Mouse (Mus musculus): Measurements from ENCODE around the gene Pld1.

Pld1 gene

DNA sequence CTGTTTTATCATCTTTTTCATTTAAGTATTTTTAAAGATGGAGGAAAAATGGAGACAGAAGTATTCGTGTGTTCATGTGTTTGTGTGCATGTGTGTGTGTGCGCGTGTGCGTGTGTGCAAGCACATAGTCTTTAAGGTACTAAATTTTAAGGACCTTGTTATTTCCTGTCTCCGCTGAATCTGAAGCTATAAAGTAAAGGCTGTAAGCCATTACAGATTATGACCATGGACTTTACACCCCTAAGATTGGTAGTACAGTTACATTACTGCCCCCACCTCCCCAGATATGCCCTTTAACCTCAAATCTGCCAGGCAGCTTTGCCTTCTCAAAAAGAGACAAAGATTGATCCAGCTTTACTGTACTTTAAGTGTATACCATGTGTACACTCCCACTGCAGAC is 46.8 kb downstream of the Pld1 start:
- in situ Hi-C loops (cut with MboI; ENCODE audit: unreplicated experiment in 2 of 2): no loop called here

DNA sequence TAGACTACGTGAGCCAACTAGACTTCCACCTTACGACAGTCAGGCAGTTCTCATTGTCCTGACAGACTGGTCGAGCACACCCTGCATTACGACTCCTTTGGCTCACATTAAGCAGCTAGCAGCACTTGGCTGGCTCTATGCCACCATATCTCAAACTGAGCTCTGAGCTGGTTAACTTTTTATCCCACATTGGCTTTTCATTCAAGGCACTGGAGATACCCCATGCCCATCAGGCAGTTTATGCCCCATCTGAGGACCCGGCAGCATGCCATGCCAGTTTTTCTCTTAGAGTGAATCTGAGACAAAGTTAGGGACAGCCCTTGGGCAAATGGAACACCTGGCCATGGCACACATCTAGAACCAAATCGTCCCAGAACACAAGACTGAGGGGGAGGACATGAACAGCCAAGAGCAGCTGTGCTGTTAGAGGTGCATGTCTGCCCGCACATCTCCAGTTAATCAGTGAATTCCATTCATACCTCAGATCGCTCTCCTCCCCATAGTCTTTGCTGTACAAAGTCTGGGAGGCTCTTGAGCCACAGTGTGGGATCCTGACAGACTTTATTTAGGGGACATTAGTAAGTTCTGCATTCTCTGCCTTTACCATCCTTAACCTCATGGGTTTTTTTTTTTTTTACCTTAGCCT is 49.5 kb downstream of the Pld1 start:
- in situ Hi-C loops (cut with MboI; ENCODE audit: unreplicated experiment in 2 of 2): no loop called here

DNA sequence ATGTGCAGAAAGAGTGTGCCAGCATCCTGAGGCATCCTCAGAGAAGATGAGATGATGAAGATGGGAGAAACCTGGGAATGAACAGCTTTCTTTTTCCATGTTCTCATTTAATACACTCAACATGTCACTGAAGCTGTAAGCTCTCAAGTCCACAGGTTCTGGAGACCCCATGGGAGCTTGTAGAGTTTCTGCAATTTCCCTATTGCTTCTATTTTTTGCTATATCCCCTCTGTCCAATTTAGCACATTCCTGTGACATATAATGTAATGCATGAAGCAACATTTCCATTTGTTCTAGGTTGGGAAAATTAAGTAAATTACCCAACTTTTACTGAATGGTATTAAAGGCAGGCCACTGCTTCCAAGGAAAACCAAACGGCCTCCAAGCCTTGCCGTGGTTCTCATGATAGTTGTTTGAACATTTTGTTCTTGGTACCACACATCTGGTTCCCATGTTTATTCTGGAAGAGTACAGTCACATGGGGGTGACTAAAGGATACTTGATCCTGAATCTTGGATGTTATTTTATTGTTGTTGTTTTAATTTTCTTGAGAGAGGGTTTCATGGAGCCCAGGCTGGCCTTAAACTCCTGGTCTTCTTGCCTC is 52.7 kb downstream of the Pld1 start:
- in situ Hi-C loops (cut with MboI; ENCODE audit: unreplicated experiment in 2 of 2): no loop called here

DNA sequence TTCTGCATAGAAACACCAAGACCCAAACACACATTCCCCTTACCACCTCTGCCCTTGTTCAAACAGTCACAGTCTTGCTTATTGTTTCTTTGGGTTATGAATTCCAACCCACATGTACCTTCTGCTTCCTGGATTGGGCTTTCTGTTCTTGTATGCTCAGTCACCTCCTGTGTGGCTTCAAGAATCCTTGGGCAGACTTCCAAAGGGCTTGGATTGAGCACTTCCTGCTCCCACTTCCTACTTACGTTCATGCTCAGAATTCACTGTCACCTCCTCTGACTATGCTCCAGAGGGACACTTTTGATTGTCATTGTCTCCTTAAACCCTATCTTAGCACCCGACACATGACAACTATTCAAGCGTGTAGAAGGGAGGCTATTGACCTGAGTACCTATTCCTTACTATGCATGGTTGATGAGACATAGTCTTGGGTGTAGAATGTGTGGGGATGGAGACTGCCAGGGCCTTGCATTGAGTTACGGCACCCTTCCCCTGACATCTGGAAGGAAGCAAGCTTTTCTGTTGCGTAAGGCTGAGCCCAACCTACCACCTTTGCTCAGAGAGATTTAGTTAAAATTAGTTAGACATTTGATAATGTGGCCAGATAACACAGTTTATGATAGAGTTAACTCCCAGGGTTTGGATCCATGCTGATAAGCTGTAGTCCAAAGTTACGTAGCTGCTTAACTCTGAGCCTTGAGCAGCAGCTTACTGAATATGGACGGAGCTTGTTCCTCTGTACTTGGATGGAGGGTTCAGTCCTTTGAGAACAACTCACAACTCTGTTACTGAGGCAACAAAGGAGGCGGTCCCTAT is 55.9 kb downstream of the Pld1 start:
- in situ Hi-C loops (cut with MboI; ENCODE audit: unreplicated experiment in 2 of 2): no loop called here

DNA sequence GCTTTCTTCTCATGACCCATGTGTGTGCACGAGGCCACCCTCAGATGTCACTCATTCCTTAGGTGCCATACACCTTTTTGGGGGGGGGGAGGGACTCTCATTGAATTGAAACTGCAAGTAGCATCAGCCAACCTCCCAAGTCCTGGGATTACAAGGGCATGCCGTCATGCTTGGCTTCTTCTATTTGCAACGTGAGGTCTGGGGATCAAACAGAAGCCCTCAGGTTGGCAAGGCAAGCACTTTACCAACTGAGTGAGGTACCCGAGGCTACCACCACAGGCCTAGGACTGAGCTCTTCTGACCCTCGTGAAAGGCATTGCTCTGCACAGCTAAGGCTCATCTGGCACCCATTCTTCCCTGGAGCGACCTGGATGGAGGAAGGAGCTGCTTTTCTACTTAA is 65.8 kb downstream of the Pld1 start:
- in situ Hi-C loops (cut with MboI; ENCODE audit: unreplicated experiment in 2 of 2): no loop called here

DNA sequence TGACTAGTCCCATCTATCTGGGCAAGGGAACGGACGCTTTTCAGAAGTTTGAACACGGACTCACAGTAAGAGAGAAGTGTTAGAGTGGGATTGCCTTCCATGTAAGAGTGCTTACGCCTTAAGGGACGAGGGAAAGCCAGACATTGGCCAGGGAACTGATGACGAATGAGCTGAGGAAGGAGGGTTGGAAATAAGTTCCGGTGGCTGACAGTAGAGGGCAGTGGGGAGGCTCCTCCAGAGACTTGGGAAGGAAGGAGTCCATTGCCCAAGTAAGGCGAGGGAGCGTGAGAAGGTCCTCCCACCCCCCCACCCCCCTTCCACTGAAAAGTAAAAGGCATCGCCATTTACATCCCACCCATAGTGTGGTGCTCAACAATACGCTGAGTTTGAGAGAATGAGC is 69.2 kb downstream of the Pld1 start:
- in situ Hi-C loops (cut with MboI; ENCODE audit: unreplicated experiment in 2 of 2): no loop called here

DNA sequence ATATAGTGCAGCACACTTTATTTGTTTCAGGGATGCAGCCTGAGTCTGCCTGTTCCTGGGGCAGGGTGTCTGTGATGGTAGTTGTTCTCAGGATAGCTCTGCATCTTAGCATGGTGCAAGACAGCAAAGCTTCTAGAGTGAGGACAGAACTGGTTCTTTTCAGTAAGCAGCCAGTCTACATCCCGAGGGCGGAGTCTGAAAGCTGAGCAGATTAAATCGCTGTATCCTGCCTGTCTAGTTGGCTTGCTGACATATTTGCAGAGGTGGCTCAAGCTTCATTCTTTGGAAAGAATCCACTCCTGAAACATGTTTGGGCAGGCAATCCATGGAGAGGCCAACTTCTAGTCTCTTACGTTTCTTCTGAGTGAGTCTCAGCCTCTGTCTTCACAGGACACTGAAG is 69.9 kb downstream of the Pld1 start:
- in situ Hi-C loops (cut with MboI; ENCODE audit: unreplicated experiment in 2 of 2): no loop called here

DNA sequence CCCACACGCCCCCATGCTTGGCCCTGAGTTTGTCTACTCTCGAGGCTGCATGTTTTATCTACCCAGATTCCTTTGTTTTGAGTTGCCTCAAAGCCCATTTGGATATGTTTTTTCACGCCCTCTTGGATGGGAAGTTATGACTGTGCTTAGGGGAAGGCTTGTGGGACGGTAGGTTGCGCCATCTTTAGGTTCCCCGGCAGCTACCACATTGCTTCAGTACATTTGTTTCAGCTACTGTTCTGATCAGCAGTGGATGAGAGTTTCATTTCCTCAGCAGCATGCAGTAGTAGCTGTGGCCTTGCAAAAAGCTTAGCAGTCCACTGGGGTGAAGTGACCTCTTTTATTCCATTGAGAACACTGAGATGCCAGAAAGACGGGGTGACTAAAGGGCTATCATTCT is 73.7 kb downstream of the Pld1 start:
- in situ Hi-C loops (cut with MboI; ENCODE audit: unreplicated experiment in 2 of 2): no loop called here

DNA sequence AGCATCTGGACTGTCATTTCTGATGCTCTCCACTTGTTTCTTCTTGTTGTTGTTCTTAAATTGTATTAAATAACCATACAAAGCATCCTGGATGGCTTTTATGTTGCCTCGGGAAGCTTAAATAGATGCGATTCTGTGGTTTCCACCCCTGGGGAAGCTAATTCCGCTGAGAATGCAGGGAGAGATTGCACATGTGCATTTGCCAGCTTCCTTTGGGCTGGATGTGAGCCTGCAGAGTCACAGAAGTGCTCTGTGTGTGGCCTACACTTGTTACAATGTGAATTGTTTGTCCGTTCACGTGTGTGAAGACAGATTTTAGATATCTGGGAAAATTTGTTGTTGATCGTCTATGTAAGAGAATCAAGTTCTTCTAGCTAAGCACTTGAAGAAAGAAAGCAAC is 74.9 kb downstream of the Pld1 start:
- in situ Hi-C loops (cut with MboI; ENCODE audit: unreplicated experiment in 2 of 2): no loop called here

DNA sequence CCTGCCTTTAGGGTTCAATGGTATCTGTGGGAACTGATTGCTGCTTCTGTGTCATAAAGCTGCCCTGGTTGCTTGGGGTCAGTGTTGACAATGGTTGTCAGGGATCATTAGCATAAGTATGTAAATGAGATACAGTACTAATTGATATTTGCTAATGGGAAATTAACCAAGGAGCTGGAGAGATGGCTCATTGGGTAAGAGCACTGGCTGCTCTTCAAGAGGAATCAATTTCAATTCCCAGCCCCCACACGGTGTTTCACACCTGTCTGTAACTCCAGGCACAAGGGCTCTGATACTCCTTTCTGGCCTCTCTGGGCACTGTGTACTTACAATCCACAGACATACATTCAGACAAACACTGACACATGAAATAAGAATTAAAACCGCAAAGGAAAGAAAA is 78.5 kb downstream of the Pld1 start:
- in situ Hi-C loops (cut with MboI; ENCODE audit: unreplicated experiment in 2 of 2): no loop called here

DNA sequence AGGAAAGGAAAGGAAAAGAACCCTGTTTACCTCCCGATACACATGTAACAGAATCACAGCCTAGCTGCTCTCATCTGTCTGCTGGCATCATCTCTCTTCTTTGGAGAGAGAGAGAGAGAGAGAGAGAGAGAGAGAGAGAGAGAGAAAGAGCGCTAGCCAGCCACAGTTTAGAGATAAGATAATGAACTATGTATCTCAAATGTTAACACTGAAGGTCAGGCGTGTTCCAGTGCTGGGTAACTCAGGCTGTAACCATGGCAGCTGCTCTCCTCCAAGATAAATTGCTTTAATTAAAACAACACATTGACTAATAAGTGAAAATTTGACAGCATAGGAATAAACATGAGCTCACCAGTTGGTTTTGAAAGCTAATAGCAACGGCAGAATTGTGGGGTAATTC is 81.2 kb downstream of the Pld1 start:
- in situ Hi-C loops (cut with MboI; ENCODE audit: unreplicated experiment in 2 of 2): no loop called here

DNA sequence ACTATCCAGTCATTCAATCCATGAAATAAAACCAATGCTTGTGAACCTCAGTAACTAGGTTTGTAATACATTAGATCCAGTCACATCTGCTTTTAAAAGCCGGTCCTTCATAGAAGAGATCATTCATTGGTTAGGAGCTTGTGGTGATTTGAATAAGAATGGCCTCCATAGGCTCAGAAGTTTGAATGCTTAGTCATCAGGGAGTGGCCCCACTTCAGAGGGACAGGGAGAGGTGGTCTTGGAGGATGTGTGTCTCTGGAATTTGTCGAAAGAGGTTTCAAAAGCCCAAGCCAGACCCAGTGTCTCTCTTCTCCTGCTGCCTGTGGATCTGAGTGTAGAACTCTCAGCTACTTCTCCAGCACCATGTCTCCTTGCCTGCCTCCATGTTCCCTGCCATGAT is 81.9 kb downstream of the Pld1 start:
- in situ Hi-C loops (cut with MboI; ENCODE audit: unreplicated experiment in 2 of 2): no loop called here

DNA sequence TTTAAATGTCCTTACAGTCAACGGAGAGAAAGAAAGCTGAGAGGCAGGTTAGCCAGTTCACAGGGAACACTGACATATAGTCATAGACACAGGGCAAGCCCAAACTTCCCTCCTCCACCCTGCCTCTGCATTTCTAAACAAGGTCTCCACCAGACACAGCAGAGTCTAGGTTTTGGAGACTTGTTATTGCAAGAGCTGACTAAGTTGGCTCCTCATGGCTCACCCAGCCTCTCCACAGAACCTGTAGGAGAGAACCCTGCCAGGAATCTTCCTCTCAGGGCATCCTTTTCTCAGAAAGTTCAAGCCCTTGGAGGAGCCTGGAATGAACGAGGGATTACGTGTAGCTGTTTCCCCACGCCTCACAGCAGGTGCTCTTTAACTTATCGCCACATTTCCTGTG is 83.7 kb downstream of the Pld1 start:
- in situ Hi-C loops (cut with MboI; ENCODE audit: unreplicated experiment in 2 of 2): no loop called here

DNA sequence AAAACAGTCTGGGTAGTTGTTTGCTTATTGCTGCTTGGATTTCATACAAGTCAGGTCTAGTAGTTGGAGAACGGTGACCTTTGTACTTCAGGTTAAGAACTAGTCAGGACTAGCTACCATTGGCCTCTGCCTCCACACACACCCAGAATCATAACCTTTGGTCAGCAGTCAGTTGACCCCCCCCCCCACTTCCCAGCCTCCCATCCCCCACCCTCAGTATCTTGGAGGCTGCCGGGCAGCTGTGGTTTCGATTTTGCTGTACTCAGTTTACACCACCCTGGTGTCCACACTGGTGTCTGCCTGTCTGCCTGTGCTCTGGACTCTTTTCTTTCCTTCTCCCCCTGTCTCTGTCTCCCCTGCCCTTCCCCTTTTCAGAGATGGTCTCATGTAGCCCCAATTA is 88.4 kb downstream of the Pld1 start:
- in situ Hi-C loops (cut with MboI; ENCODE audit: unreplicated experiment in 2 of 2): no loop called here

DNA sequence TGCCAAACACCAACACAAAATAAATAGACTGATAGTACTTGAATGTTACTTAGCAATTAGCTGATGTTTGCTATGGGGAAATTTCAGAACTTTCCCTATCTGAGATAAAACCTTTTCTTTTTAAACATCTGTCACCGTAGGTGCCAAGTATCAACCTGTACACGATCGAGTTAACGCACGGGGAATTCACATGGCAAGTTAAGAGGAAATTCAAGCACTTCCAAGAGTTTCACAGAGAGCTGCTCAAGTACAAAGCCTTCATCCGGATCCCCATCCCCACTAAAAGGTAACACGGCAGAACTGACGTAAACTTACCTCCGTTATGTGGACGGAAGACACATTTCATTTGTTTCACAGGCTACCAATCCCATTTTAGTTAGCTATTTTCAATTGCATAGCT is 90.0 kb downstream of the Pld1 start:
- in situ Hi-C loops (cut with MboI; ENCODE audit: unreplicated experiment in 2 of 2): no loop called here

DNA sequence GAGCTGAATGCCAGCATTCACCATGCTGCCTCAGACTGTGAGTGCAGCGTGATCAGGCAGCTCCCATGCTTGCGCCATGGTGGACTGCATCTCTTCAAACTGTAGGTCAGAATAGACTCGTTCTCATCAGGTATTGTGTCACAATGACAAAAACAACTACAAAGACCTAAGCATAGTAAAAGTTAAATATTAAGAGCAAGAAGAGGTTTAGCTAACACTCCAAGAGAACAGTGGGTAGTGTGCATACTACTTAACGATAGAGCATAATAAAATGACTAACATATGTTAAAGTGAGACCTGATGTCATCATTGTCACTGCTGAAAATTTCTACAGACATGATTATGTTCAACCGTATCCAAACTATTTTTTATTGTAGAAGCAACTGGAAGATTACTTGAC is 92.4 kb downstream of the Pld1 start:
- in situ Hi-C loops (cut with MboI; ENCODE audit: unreplicated experiment in 2 of 2): no loop called here

DNA sequence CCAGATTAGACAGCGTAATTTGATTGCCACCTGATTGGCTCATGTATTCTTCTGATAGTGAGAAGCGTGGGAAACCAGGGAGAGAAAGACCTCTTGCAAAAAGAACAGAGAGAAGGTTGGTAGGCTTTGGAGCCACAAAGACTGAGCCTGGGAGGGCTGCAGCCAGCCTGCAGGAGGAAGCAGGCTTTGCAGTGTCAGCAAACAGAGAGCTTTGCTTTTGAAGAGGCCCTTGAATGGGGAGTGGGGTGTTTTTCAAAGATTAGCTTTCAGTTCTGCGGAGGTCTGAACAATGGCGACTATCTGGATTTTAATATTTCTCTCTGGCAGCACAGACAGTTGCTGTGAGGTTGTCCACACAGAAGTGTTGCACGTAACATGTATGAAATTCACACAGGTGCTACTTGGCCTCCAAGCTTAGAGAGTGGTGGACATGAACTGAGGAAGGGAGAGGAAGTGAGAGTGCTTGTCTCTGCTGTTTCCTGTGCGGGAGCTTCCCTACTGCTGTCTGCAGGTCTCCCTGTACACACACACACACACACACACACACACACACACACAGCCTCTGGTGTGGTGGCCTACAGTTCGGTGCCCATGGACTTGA is 93.2 kb downstream of the Pld1 start:
- in situ Hi-C loops (cut with MboI; ENCODE audit: unreplicated experiment in 2 of 2): no loop called here

DNA sequence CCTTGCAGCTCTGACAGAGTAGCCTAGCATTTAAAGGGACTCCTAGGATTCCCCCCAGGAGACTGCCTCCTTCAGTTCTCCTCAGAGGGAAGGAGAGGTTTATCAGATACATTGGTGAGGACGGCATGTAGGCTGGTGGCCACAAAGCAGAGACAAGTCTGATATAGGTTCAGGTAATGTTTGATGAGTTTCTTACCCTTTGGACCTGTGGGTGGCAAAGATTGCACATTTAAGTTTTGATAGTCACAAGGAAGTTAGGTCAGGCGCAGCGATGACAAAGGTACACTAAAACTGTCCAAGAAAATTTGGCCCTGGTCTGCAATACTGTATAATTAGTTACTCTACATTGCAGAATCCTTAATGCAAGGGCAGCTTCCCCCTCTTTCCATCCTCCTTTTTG is 95.4 kb downstream of the Pld1 start:
- in situ Hi-C loops (cut with MboI; ENCODE audit: unreplicated experiment in 2 of 2): no loop called here

DNA sequence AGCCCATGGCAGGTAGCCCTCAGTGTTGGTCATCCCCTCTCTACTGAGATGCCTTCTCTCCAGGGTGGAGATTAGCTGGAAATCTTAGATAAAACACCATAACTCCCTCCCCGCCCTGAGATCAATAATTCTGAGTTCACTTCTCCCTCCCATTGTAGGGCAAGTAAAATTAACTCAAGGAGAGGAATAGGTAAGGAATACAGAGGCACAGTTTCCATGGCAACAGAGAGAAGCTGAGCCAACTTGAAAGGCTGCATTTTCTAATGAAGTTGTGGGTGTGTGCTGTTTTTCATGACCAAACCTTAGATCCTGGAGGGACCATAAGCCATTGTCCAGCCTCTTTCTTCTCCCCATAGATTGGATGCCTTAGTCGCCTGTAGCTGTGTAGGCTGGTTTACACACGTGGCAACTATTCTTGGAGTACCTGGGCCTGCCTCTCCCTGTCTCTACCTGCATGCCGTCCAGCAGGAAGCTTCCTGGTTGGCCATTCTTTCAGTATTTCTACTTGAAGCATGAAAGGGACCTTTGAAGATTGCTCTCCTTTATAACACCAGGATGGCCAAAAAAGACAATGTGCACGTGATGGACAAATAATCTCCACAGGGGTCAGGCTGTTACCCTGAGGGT is 96.3 kb downstream of the Pld1 start:
- in situ Hi-C loops (cut with MboI; ENCODE audit: unreplicated experiment in 2 of 2): no loop called here

DNA sequence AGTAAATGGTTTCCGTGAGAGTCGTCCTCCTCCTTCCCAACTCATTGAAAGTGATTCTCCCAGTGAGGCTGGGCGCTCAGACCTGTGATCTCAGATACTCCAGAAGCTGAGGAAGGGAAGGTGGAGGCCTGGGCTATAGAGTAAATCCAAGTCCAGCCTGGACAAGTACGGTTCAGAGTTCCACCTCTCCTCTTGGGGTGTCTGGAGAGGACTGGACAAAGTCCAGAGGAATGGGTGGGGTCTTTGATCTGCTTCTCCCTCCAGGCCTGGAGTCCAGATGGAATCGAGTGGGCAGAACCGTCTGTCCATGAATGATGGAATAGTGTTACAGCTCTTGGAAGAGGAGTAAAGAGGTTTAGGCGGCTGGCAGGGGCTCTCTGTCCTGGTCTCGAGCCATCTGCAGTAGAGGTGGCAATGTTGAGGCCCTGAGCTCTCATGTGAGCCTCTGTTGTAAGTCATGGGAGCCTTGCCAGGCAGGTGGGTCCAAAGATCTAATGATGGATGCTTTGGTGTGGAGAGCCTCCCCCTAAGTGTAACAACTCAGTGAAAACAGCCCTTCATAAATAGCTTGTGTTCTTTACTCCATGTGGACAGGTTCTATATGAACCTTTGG is 98.9 kb downstream of the Pld1 start:
- in situ Hi-C loops (cut with MboI; ENCODE audit: unreplicated experiment in 2 of 2): no loop called here

DNA sequence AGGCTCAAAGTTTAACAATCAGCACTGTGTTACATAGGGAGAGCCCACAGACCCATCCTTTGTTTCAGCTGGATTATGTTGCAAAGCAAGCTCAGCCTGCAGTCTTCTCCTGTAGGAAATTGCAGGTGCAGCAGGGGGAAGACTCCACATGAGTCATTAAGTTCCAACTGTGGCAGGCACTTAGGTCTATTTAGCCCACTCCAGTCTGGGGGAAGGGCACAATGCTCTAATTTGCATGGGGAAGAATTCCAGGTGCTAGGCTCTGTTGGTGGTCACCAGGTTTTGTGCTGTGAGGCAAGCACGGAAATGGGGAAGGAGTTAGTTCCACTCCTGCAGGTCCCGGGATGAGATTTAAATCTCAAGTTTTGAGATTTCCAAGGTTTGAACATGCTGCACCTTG is 99.6 kb downstream of the Pld1 start:
- in situ Hi-C loops (cut with MboI; ENCODE audit: unreplicated experiment in 2 of 2): no loop called here
